Mouse (Mus musculus): Measurements from ENCODE around the gene Scn2a.
"Not testable (repeated sequence)": the region's sequence is repeated elsewhere in the genome, so short reads cannot be mapped to it uniquely, and the experiment has no call there.

GRCm38 (mm10) chr2:65811203-65811602, 190.6 kb downstream of the Scn2a start:
- TF ChIP-seq POLR2A (IDR thresholded peaks at IDR 0.05; ENCODE audit: low read depth, low read length); CTCF (IDR thresholded peaks at IDR 0.05; ENCODE audit: borderline replicate concordance, insufficient read depth, low read length): not testable (repeated sequence)
